Mouse (Mus musculus) kidney, adult 18-20 months (tissue): ENCODE data around the gene Arl14.

Source experiments
- DNase-seq: peaks from one replicate; pipeline ENCODE4 v3.0.0; 2021

The Arl14 gene

DNA sequence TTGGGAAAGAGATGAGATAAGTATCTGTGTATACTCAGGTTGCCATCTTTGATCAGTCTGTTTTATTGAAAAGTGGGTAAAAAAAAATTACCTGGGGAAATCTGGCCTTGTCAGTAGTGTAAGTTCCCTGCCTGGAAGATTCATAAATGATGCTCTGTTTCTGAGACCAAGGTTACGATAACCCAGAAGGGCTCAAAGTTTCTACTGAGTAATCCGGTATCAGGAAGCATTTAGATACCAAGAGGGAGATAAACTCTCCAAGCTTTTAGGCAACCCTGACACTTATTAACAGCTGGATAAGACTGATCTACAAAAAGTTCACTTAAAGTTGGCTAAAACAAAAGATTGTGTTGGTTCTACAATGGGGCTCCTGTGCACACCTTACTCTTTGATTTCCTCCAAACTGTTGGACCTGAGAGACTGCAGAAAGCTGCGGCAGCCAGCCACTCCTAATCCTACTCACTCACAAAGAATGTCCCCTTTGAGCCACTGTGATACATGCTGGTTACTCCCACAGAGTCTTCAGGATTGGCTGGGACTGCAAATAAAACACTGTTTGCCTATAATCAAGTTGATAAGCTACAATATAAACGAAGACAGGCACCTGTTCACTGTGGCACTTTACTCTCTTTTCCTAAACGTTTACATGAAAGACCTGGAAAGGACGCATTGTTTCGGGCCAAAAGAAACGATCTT lies at the start of gene Arl14:
Gene Arl14 (plus strand): TSS at position 614 of the 696 bp plus-strand sequence.
- DNase-seq = no peak

- no peak for DNase-seq
These were observed 47.0 kb upstream of the Arl14 start for GRCm38 (mm10) chr3:69175229-69175628.

DNA sequence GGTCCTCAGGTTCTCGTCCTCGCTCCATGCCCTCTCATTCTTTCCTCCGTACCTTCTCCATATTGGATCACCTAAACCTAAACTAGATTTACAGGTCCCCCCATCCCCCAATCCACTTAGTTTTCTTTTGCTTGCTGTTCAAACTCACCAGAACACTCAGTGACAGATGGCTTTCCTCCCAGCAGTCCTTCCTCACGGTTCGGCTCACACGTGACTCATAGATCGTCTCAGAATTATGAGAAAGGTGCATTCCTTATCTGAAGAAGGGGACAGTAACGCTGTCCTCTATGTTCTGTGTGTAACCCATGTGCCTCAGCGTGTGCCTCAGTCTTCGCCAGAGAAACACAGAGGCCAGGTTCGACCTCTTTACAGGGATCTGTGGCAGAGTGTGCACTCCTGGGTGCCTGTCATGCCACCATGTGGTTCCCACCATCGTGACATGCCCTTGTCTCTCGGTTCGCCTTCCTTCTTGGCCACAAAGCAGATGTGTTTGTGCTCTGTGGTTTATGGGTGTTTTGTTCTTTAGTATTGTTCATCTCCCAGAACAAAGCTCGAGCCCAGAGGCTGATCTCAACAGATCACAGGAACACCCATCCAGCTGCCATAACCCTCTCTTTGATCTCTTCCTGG lies 44.9 kb upstream of the Arl14 start:
- DNase-seq = no peak

GRCm38 (mm10) chr3:69177914-69178313 lies 44.3 kb upstream of the Arl14 start:
- DNase-seq = no peak

DNA sequence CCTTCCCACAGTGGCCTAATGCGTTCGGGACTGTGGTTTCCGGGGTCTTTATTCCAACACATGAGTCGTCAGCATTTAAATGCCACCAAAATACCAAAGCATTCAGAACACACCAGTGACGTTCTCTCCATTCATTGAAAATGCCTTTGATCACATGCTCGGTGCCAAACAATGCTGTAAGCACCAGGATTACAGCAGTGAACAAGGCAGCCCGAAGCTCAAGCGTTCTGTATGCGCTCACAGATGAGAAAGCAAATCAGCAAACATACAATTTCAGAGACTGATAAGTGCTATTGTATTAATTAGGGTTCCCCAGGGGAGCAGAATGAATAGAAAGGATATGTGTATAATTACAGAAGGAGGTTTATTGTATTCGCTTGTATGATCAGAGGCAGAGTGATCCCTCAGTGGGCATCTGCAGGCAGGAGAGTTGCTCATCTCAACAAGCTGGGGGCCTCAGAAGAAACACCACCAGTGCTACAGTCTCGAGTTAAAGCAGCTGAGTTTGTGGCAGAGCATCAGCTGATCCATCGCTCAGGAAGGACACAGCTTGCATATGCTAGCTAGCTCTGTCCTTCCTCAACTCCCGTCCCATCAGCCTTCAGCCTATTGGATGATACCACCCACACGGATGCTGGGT lies 43.7 kb upstream of the Arl14 start:
- no peak for DNase-seq

- DNase-seq = no peak
These were observed 40.7 kb upstream of the Arl14 start for GRCm38 (mm10) chr3:69181531-69181930.

DNA sequence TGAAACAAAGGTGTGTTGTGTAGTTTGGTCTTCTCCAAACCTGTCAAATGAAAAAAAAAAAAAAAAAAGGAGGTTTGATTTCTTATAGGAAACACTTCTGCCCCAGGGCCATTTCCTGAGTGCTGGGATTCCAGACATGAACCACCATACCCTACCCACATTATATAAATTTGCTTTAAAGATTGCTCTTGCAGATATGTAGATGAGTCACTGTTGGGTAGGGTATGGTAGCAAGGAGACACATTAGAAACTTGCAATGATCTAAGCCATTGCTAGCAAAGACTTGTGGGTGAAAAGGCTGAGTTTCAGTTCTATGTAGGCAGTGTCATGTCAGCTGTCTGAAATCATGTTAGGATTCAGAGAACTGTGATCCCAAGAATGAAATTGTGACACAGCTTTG lies 40.0 kb upstream of the Arl14 start:
- no peak for DNase-seq

DNA sequence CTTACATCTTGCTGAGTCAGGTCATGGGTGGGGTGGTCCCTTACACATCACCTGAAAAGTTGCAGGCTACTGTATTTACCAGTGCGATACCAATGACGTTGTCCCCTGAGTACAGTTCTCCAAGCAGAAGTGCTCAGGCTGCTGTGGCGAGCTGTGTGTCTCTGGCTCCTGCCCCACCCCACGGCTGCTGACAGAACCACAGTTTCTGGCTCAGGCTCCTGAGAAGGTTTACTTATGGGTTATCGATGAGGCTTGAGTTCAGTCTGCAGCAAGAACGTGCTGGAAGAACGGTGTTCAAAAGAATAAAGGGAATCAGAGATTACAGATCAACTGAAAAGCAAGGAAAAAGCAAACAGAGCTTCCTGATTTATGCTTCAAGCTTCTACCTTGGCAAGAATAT lies 37.0 kb upstream of the Arl14 start:
- DNase-seq = no peak

GRCm38 (mm10) chr3:69186031-69186430 lies 36.2 kb upstream of the Arl14 start:
- no peak for DNase-seq

- DNase-seq = peak; percentile 21
These were observed 35.6 kb upstream of the Arl14 start for GRCm38 (mm10) chr3:69186643-69187042.

DNA sequence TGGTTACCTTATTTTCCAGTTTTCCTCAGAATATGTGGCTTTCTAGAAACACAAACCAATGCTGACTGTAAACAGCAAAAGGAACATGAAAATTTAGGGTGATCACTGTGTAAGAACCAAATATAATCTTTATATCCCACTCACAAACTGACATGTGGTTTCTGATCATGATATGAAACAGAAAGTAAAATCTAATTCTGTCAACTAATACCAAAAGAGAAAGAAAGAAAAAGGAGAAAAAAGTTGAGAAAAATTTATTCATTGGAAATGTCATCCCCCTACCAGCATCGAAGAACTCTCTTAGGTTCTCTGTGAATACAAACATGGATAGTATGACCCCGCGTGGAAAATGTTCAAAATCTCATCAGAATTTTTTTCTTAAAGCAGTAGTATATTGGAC lies 29.2 kb upstream of the Arl14 start:
- no peak for DNase-seq

DNA sequence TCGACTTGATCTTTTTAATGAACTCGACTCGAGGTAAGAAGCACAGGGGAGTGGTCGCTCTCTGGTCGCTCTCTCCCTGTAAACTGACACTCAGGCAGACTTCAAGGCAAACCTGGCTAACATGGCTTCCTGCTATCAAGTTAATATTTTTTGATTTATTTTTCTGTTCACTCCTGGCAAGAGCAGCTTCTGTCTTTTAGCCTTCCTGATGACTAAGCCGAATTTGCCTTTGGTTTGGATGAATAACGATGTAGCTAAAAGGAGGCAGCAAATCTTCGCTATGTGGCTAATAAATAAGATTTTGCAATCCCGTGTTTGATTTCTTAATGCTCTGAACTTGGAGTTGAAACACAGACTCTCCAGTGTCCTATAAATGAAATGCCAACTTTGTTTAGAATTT lies 27.7 kb upstream of the Arl14 start:
- no peak for DNase-seq

DNA sequence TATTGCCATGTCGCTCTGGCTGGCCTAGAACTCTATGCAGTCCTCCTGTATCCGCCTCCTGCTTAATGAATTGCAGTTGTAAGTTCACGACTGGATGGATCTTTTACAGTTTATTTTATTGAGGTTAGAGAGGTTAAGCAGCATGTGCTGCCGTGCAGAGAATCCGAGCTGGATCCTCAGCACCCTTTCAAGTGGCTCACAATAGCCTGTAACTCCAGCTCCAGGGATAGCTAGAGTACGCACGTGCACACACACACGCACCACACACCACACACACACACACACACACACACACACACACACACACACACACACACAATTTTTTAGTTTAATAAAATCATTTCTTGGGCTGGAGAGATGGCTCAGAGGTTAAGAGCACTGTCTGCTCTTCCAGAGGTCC lies 27.0 kb upstream of the Arl14 start:
- no peak for DNase-seq

DNA sequence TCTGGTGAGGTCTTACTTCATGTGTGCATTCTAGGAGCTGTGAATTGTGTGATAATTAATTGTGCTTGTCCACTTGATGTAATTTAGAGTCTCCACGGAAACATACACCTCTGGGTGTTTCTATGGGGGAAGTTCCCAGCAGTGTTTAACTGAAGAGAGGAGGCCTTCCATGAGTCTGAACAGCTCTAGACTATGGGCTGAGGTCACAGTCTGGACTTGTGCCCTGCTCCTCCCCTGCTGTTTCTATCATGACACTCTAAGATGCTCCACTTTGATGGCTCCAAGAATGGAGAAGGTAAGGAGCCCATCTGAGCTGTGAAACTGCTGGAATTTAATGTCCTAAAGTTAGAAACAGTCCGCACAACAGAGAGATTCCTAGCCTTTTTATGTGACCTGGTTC lies 24.1 kb upstream of the Arl14 start:
- DNase-seq = peak; percentile 26

DNA sequence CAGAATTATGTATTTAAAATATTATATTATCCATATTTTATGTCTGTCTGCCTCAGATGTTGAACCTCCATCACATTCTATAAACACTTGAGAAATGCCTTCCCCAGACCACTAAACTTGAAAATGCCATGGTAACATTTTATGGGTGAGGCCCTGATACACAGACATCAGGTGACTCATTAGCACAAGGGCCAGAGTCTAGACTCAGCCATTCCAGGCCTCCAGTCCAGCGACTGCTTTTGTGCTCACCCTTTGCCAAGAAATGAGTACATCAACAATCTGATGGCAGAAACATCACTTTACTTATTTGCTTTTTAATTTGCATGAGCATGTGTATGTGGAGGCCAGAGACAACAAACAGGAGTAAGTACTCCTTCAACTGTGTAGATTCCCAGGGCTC lies 22.0 kb upstream of the Arl14 start:
- no peak for DNase-seq

GRCm38 (mm10) chr3:69201206-69201605 lies 21.0 kb upstream of the Arl14 start:
- DNase-seq = no peak

DNA sequence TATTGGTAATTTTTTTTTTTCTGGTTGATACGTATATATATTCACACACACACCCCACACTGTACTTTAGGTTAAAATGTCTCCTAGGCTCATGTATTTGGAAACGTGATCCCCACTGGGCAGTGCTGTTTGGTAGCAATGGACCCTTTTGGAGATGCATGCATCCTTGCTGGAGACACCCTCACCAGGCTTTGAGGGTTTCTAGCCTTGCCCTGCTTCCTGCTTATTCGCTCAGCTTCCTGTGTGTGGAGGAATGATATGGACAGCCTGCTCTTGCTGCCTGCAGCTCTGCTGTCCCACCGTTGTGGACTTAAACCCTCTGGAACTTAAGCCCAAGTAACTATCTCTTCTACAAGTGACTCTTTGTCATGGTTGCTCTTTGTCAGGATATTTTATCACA lies 19.3 kb upstream of the Arl14 start:
- no peak for DNase-seq

DNA sequence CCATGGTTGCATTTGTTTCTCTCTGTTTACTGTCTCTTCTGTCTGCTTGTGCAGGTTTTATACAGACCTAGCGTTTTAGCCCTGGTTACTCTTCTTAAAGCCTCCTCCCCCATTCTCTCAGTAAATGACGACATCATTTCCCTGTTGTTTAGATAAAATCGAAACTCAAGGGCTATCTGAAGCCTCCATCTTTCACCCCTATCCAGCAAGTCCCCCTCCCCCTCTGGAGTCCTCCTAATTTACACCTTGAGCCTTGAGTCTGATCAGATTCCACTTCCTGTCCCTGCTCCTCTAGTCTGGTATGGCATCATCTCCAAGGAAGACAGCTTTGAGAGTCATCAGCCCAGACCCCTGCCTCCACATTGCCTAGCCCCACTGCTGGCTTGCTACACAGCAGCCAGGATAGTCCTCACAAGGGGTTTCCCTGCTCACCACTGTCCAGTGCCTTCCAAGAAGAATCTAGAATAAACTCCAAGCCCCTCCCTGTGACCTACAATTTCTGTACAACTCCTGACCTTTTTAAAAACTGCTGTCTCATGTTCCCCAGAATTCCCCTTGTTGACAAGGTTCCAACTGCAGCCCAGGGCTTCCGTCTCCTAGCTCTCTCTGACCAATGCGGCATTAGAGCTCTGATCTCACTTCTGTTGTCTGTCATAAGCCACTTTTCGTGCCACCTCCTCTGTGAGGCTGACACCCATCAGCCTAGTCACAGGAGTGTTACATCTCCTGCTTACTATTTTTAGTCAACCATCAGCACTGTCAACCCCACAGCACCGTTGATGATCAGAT lies 16.8 kb upstream of the Arl14 start:
- no peak for DNase-seq

DNA sequence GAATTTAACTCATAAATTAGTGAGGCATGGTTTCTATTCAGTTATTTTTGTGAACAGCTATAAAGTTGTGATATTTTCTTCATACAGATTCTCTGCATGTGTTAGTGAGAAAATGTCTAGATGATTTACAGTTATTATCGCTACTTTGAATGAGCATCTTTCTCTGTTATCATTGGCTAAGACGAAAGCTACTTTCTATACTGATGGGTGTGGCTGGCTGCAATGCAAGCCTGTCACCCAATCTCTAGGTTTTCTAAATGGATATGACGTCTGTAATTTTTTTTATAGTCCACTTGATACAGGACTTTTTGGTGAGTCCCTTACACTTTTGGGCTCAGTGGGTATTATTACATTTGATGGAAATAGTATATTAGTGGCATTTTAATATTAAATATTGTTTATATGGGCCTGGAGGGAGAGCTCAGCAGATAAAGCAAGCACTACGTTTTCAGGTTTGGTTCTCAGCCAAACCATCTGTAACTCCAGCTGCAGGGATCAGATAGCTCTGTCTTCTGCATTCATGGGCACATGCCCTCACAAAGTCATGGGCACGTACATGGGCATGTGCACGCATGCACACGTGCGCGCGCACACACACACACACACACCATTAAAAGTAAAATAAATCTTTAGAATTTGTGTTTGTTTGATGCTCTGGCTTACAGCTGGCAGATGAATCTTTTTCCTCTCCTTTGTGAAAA lies 15.9 kb upstream of the Arl14 start:
- DNase-seq = no peak

GRCm38 (mm10) chr3:69208441-69209309 lies 13.5 kb upstream of the Arl14 start:
- no peak for DNase-seq

GRCm38 (mm10) chr3:69212246-69212645 lies 10.0 kb upstream of the Arl14 start:
- DNase-seq = no peak

DNA sequence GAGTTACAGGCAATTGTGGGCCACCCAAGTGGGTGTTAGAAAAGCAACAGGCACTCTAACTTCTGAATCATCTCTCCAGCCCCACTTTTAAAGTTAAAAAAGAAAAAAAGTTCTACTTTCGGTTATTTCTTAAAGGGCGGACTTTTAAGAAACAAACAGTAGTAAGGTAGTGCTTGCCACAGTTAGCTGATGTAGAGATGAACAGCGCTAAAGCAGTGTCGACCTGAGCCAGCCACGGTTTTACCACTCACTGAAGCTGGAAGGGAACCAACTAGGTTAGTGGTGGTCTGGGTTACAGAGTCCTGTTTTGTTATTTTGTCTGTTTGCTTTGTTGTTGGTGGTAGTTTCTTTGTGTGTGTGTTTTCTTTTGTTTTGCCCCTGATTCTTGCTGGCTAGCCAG lies 8.8 kb upstream of the Arl14 start:
- DNase-seq = no peak
